Mouse (Mus musculus) small intestine, adult 2 months (tissue): ENCODE measurements around the gene Atp5f1.

ENCODE experiments used
- CTCF ChIP-seq: fragments of 200-500 bp; IDR thresholded peaks from 2 replicates; pipeline ENCODE4 v1.5.1; 2012; ENCODE audit warnings: low read depth, mild to moderate bottlenecking, control low read depth, inconsistent platforms, low read length, moderate library complexity, mixed read lengths; ENCODE audit not compliant: insufficient replicate concordance, insufficient read length; ENCODE audit errors: extremely low read depth
- POLR2A ChIP-seq: fragments of 200-500 bp; IDR thresholded peaks from 2 replicates; pipeline ENCODE4 v1.6.1; 2012; ENCODE audit warnings: low read depth, mild to moderate bottlenecking, control low read depth, inconsistent platforms, low read length, moderate library complexity

DNA sequence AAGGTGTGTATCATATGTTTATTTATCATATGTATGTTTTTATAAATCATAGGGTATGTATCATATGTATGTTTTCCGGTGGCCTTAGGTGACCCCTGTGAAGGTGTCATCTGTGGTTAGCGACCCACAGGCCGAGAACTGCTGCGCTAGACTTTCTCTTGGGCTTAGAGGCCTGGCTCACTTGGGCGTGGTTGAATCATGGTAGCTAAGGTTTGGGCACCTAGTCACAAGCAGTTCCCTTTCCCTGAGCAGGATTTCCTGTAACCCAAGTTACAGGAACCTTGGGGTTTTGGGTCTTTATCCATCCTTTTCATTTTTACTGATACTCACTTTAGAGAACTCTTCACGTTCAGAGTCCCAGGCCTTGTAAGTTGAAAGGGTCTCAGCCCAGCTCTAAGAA is 59.6 kb downstream of the Atp5f1 start:
- TF ChIP-seq POLR2A (no peak), CTCF (no peak)
